Mouse (Mus musculus) thymus, adult 2 months (tissue): ENCODE data around the gene Efl1.

Experiments
- CTCF ChIP-seq: fragments of 200-500 bp; IDR thresholded peaks from 2 replicates; pipeline ENCODE4 v1.5.1; 2012; ENCODE audit warnings: mild to moderate bottlenecking, control low read depth, low read length, moderate library complexity, borderline replicate concordance; ENCODE audit not compliant: control insufficient read depth, poor library complexity, insufficient read depth; ENCODE audit errors: extremely low read depth
- POLR2A ChIP-seq: fragments of 200-500 bp; IDR thresholded peaks from 2 replicates; pipeline ENCODE4 v1.6.1; 2012; ENCODE audit warnings: mild to moderate bottlenecking, low read length, control low read depth, moderate library complexity; ENCODE audit not compliant: control insufficient read depth, poor library complexity, insufficient read depth; ENCODE audit errors: extremely low read depth

GRCm38 (mm10) chr7:82793111-82793510 is 144.7 kb downstream of the Efl1 start:
- TF ChIP-seq CTCF = no peak
- TF ChIP-seq POLR2A = no peak
